Comparison of ENCODE assay signal across 8 mouse cellular contexts in genomic region chr4:86885790-86886159, GRCm38 (mm10). TPM values are rescaled to one million over a fixed set of nuclear protein-coding genes. Genes with fewer than 3 reads are reported as not detected.
A peak's percentile ranks its signal among the peaks of the same experiment; 100 is the strongest.
DNase-seq lines count a peak whose midpoint lies in the region; ATAC-seq lines count a peak whose summit lies in the region.

No protein-coding gene starts in this region.

- DNase-seq in kidney, adult 18-20 months = peak; percentile 17
- no peak for DNase-seq in kidney, adult 11 months
- peak; percentile 43 for DNase-seq in yolk sac, embryonic 10.5 days (ENCODE audit: low spot score)
- DNase-seq in c-Kit-positive CD71-positive TER-119-positive erythroid progenitor cells, embryonic 14.5 days (ENCODE audit: low spot score) = no peak
- no peak for DNase-seq in ovary, postnatal 10 days (ENCODE audit: low spot score)

- H3K9ac ChIP-seq in hindbrain, embryonic 12.5 days = no peak overlapping the region

- H3K27ac ChIP-seq in brown adipose tissue, adult 24 weeks (replicated peaks; ENCODE audit: low read depth, low read length) = peak overlapping the region; percentile 92
- no peak overlapping the region for H3K27ac ChIP-seq in hindbrain, embryonic 12.5 days
- no peak overlapping the region for H3K27ac ChIP-seq in macrophage

- 52% methylated on average over 12 of the region's 12 CpGs for WGBS in hindbrain, embryonic 12.5 days
- WGBS in macrophage (ENCODE audit: missing documents) = 8% methylated on average over 12 of the region's 12 CpGs

- H3K27me3 ChIP-seq in hindbrain, embryonic 12.5 days = peaks cover 3% of the 10 kb centered on the region; the same call in 1 of the 2 replicates

- no peak for ATAC-seq in hindbrain, embryonic 12.5 days (ENCODE audit: low FRiP score)

- H3K9me3 ChIP-seq in hindbrain, embryonic 12.5 days (replicated peaks) = no peaks in the 10 kb centered on the region

- H3K4me1 ChIP-seq in brown adipose tissue, adult 24 weeks (ENCODE audit: control insufficient read depth, insufficient read depth, insufficient read length, low read length) = peaks cover 12% of the 10 kb centered on the region
- H3K4me1 ChIP-seq in hindbrain, embryonic 12.5 days = no peaks in the 10 kb centered on the region

- peak overlapping the region; percentile 33 for H3K4me2 ChIP-seq in hindbrain, embryonic 12.5 days (replicated peaks)

- H3K79me2 ChIP-seq in macrophage (ENCODE audit: inconsistent target) = no peaks in the 10 kb centered on the region

- H3K36me3 ChIP-seq in hindbrain, embryonic 12.5 days = no peaks in the 10 kb centered on the region
- H3K36me3 ChIP-seq in macrophage (ENCODE audit: inconsistent target) = no peaks in the 10 kb centered on the region

- peak overlapping the region; percentile 48 for H3K4me3 ChIP-seq in brown adipose tissue, adult 24 weeks (ENCODE audit: insufficient read depth, low read depth, low read length)
- H3K4me3 ChIP-seq in hindbrain, embryonic 12.5 days = peak overlapping the region; percentile 2; the same call in 1 of the 2 replicates
- peak overlapping the region; percentile 20 for H3K4me3 ChIP-seq in macrophage (ENCODE audit: inconsistent target)

RNA-seq across cellular contexts. Expression of gene Acer2, which starts 11.6 kb away (rescaled TPM):
- polyA plus RNA-seq in brown adipose tissue, adult 24 weeks (2012; ENCODE audit: insufficient read depth, insufficient read length, missing spikeins) = 17.6 and 26.8 TPM in 2 replicates
- polyA plus RNA-seq in hindbrain, embryonic 12.5 days (2016; fragmentation: Nextera tagmentation; extraction: Ambion mirVana) = 17.4 and 19.0 TPM in 2 replicates
- 1 to 10 TPM in 4 of 26 experiments, under 1 TPM in 20, not detected in 2; 0.13 to 1.3 (median 0.68) TPM for total RNA-seq in macrophage (2018; cell fraction: chromatin; rRNA removed)
- under 1 TPM; 0.21 to 0.97 (median 0.58) TPM for total RNA-seq in macrophage (2018; cell fraction: cytosol; rRNA removed)
- 1 to 10 TPM in 5 of 26 experiments, under 1 TPM in 21; 0.24 to 1.7 (median 0.54) TPM for total RNA-seq in macrophage (2018; cell fraction: nucleus; rRNA removed)
- 0.43 to 1.2 TPM (median 0.88 TPM) in 3 replicates for polyA plus RNA-seq in macrophage (2018)

RNA-seq across cellular contexts. Expression of gene Rps6, which starts 28.6 kb away (rescaled TPM):
- 729 and 792 TPM in 2 replicates for polyA plus RNA-seq in brown adipose tissue, adult 24 weeks (2012; ENCODE audit: insufficient read depth, insufficient read length, missing spikeins)
- polyA plus RNA-seq in hindbrain, embryonic 12.5 days (2016; fragmentation: Nextera tagmentation; extraction: Ambion mirVana) = 477 and 478 TPM in 2 replicates
- total RNA-seq in macrophage (2018; cell fraction: chromatin; rRNA removed) = 100 to 1,000 TPM in 3 of 26 experiments, 10 to 100 TPM in 23; 52.4 to 231 (median 76.1) TPM
- total RNA-seq in macrophage (2018; cell fraction: cytosol; rRNA removed) = 1,000 to 10,000 TPM in 1 of 26 experiments, 100 to 1,000 TPM in 25; 538 to 1,350 (median 706) TPM
- total RNA-seq in macrophage (2018; cell fraction: nucleus; rRNA removed) = 100 to 1,000 TPM in 25 of 26 experiments, 10 to 100 TPM in 1; 87.1 to 265 (median 139) TPM
- 672 to 1,126 TPM (median 971 TPM) in 3 replicates for polyA plus RNA-seq in macrophage (2018)

Comparison
In these comparisons a context has a peak if more than half of its experiments do, and no peak if none do; other contexts are left out.
1. DNase-seq: peak in kidney, adult 18-20 months (single experiment) and yolk sac, embryonic 10.5 days (single experiment); none in kidney, adult 11 months (single experiment), c-Kit-positive CD71-positive TER-119-positive erythroid progenitor cells, embryonic 14.5 days (single experiment) and ovary, postnatal 10 days (single experiment).
2. Peak in every context shown above with its lines, with median percentiles within 50 percentile points of each other: H3K4me3 ChIP-seq.